Mouse (Mus musculus) E14TG2a.4 (cell line): ENCODE results near the gene Rhou.

ENCODE experiments used
- H3K27me3 ChIP-seq: 2 replicates; pipeline ENCODE4 v1.6.1; 2014; ENCODE audit warnings: low read length, control low read depth; ENCODE audit not compliant: insufficient read depth
- H3K36me3 ChIP-seq: 2 replicates; pipeline ENCODE4 v1.6.1; 2014; ENCODE audit warnings: low read length, control low read depth; ENCODE audit not compliant: insufficient read depth
- H3K4me1 ChIP-seq: replicated peaks from 2 replicates; pipeline ENCODE4 v1.6.1; 2014; ENCODE audit warnings: low read depth, low read length, control low read depth
- H3K4me3 ChIP-seq: replicated peaks from 2 replicates; pipeline ENCODE4 v1.5.1; 2014; ENCODE audit warnings: mild to moderate bottlenecking, low read length
- H3K9me3 ChIP-seq: 2 replicates; pipeline ENCODE4 v1.6.1; 2014; ENCODE audit warnings: low read length, control low read depth
- CTCF ChIP-seq: conservative IDR thresholded peaks from 2 replicates; pipeline ENCODE4 v1.5.1; 2014; ENCODE audit warnings: low read length
- NANOG ChIP-seq: IDR thresholded peaks from 2 replicates; pipeline ENCODE4 v1.6.1; 2014; ENCODE audit warnings: borderline replicate concordance, low read length, mixed read lengths
- POU5F1 ChIP-seq: IDR thresholded peaks from 2 replicates; pipeline ENCODE4 v1.6.1; 2014; ENCODE audit warnings: low read length, borderline replicate concordance

Rhou gene

GRCm38 (mm10) chr8:123710335-123710734 lies 56.6 kb downstream of the Rhou start:
- peaks cover 6% of the 10 kb centered on the region; the same call in 1 of the 2 replicates for H3K9me3 ChIP-seq
- H3K27me3 ChIP-seq, result peaks cover 27% of the 10 kb centered on the region
- TF ChIP-seq NANOG (no peak), CTCF (no peak), POU5F1 (no peak)
- H3K4me3 ChIP-seq, result no peak overlapping the region
- peaks cover 26% of the 10 kb centered on the region for H3K4me1 ChIP-seq
- H3K36me3 ChIP-seq, result no peaks in the 10 kb centered on the region
